Mouse (Mus musculus) kidney, adult 2 months (tissue): ENCODE results near the gene Kyat3.

Experiments
- CTCF ChIP-seq: fragments of 200-500 bp; conservative IDR thresholded peaks from 2 replicates; pipeline ENCODE4 v1.5.1; 2011; ENCODE audit warnings: low read depth, mild to moderate bottlenecking, control low read depth, low read length, moderate library complexity, mixed read lengths; ENCODE audit not compliant: insufficient read depth, insufficient read length
- POLR2A ChIP-seq: fragments of 200-500 bp; IDR thresholded peaks from one replicate; pipeline ENCODE4 v1.6.1; 2011; ENCODE audit warnings: low read depth, low read length, control low read depth

GRCm38 (mm10) chr3:142765778-142766165 lies 64.9 kb downstream of the Kyat3 start:
- TF ChIP-seq CTCF, result no peak
- no peak for TF ChIP-seq POLR2A
